Mouse (Mus musculus) gastrocnemius, adult 2 months (tissue): ENCODE measurements at regions not wholly inside any gene's neighbourhood (a gene's known extent, or its start where the extent isn't known, plus 50 kb on each side); places are given as distances from the start of the nearest gene placed in this dataset. TPM values are rescaled to one million over a fixed set of nuclear protein-coding genes. Genes with fewer than 3 reads are reported as not detected.
A peak's percentile ranks its signal among the peaks of the same experiment; 100 is the strongest.

Experiments used
- DNase-seq: peaks from one replicate; pipeline ENCODE4 v3.0.0; 2022
- H3K27ac ChIP-seq: fragments of 200-600 bp; 2 replicates; pipeline ENCODE4 v1.8.1; 2022; ENCODE audit warnings: mild to moderate bottlenecking
- H3K4me3 ChIP-seq: fragments of 200-600 bp; 2 replicates; pipeline ENCODE4 v1.8.1; 2022; ENCODE audit warnings: mild to moderate bottlenecking, moderate library complexity
- CTCF ChIP-seq: fragments of 200-600 bp; IDR thresholded peaks from 2 replicates; pipeline ENCODE4 v1.8.1; 2022; ENCODE audit warnings: antibody characterized with exemption, mild to moderate bottlenecking, moderate library complexity
- intact Hi-C: fragments of 180-260 bp; cut with DNase I; formaldehyde crosslinking; loops from one replicate; pipeline ENCODE4 v1.15.1; 2025
- microRNA-seq: library from miRNA; unstranded; fragments of <30 nt; microRNA quantifications from one replicate; pipeline ENCODE4 v1.2.0, GENCODE M21; 2021

DNA sequence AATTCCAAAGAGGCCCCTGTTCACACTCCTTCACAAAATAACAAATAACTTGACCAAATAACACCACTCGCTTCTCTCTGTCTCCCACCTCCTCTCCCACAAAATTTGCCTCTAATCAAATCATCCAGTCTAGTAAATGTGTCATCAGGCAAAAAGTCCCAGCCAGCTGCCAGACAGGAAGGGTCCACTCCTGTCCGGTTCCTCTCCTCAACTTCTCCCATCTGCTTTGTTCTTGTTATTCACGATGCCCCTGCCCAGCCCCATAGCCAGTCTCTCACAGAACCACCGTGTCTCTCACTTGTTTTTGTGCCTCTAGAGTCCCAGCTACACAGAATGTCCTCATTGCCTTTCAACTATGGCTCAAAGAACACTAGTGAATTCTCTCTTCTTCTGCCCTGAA is 53.8 kb downstream of the Ch25h start:
- no peak for TF ChIP-seq CTCF
- no peak overlapping the region for H3K27ac ChIP-seq
- no peak for DNase-seq
- intact Hi-C loops: no loop called here
- no peak overlapping the region for H3K4me3 ChIP-seq

- Histone ChIP-seq H3K4me3 (no peak overlapping the region), H3K27ac (no peak overlapping the region)
- intact Hi-C loops: no loop called here
- no peak for DNase-seq
- no peak for TF ChIP-seq CTCF
These were observed 54.6 kb downstream of the Ch25h start for GRCm38 (mm10) chr19:34420293-34420792.

GRCm38 (mm10) chr19:34407176-34407575 is 67.8 kb downstream of the Ch25h start:
- no peak overlapping the region for H3K4me3 ChIP-seq
- no peak overlapping the region for H3K27ac ChIP-seq
- TF ChIP-seq CTCF: no peak
- DNase-seq: no peak
- intact Hi-C loops: no loop called here

DNA sequence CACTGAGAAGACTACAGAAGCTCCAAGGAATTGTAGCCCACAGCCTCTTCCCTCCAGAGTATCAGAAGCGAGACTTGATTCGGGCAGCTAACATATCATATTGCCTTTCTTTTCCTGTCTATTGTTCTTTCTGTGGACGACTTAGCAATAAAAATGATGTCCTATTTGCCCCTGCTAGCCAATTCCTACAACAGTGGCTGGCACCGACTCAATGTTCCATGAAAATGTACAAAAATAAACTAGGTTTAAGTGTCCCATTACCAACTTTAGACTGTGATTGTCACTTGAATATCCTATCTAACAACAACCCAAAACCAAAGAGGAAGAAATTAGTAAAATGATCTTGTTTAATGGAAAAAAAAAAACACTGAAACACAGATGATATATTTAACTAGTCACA is 68.3 kb downstream of the Ch25h start:
- TF ChIP-seq CTCF: no peak
- intact Hi-C loops: no loop called here
- H3K4me3 ChIP-seq: no peak overlapping the region
- DNase-seq: no peak
- no peak overlapping the region for H3K27ac ChIP-seq

GRCm38 (mm10) chr19:34396276-34396675 is 78.7 kb downstream of the Ch25h start:
- Histone ChIP-seq H3K4me3 (no peak overlapping the region), H3K27ac (0 out of 2 replicates have a peak overlapping the region, but pooled peaks have one; percentile 3)
- no peak for TF ChIP-seq CTCF
- DNase-seq: no peak
- intact Hi-C loops: loop anchor here (10.0 kb wide), 1 partner anchor 51 kb away; no protein-coding TSS in a partner anchor

- intact Hi-C loops: loop anchor here (10.0 kb wide), 1 partner anchor 45 kb away; no protein-coding TSS in a partner anchor
- Histone ChIP-seq H3K4me3 (no peak overlapping the region), H3K27ac (no peak overlapping the region)
- no peak for DNase-seq
- no peak for TF ChIP-seq CTCF
These were observed 85.0 kb downstream of the Ch25h start for GRCm38 (mm10) chr19:34389940-34390339.

- Histone ChIP-seq H3K4me3 (no peak overlapping the region), H3K27ac (no peak overlapping the region)
- intact Hi-C loops: no loop called here
- no peak for DNase-seq
- no peak for TF ChIP-seq CTCF
These were observed 92.1 kb downstream of the Fas start for GRCm38 (mm10) chr19:34382551-34382950.

Small RNAs in the stretch of these regions (microRNA-seq; reads per million reads assigned to microRNA genes)
- not detected for gene Gm23060
